Mouse (Mus musculus): Measurements from ENCODE around the gene Pcgf3.
"Not testable (repeated sequence)": the region's sequence is repeated elsewhere in the genome, so short reads cannot be mapped to it uniquely, and the experiment has no call there.

Gene Pcgf3

GRCm38 (mm10) chr5:108469617-108470016 is 8.6 kb downstream of the Pcgf3 start:
- DNase-seq (ENCODE audit: low spot score in 2 of 2) = no peak

- no peak for DNase-seq (ENCODE audit: low spot score in 2 of 2)
These were observed 12.7 kb downstream of the Pcgf3 start for GRCm38 (mm10) chr5:108473737-108474136.

GRCm38 (mm10) chr5:108475977-108476376 is 14.9 kb downstream of the Pcgf3 start:
- DNase-seq (ENCODE audit: low spot score in 2 of 2) = no peak

GRCm38 (mm10) chr5:108483006-108483405 is 22.0 kb downstream of the Pcgf3 start:
- DNase-seq (ENCODE audit: low spot score in 2 of 2) = no peak

- peak in 1 of 2 experiments; percentile 29 for DNase-seq (ENCODE audit: low spot score in 2 of 2)
These were observed 24.2 kb downstream of the Pcgf3 start for GRCm38 (mm10) chr5:108485239-108485638.

GRCm38 (mm10) chr5:108486148-108486547 is 25.1 kb downstream of the Pcgf3 start:
- not testable (repeated sequence) for DNase-seq (ENCODE audit: low spot score in 2 of 2)

GRCm38 (mm10) chr5:108501573-108501972 is 40.5 kb downstream of the Pcgf3 start:
- no peak for DNase-seq (ENCODE audit: low spot score in 2 of 2)

GRCm38 (mm10) chr5:108502286-108502685 is 41.3 kb downstream of the Pcgf3 start:
- DNase-seq (ENCODE audit: low spot score in 2 of 2) = no peak

GRCm38 (mm10) chr5:108515581-108516361 is 54.7 kb downstream of the Pcgf3 start:
- peak in 1 of 2 experiments; percentile 60 for DNase-seq (ENCODE audit: low spot score in 2 of 2)

- DNase-seq (ENCODE audit: low spot score in 2 of 2) = no peak
These were observed 55.6 kb downstream of the Pcgf3 start for GRCm38 (mm10) chr5:108516655-108517054.

GRCm38 (mm10) chr5:108518106-108518885 is 57.3 kb downstream of the Pcgf3 start:
- no peak for DNase-seq (ENCODE audit: low spot score in 2 of 2)

GRCm38 (mm10) chr5:108518951-108519350 is 57.9 kb downstream of the Pcgf3 start:
- no peak for DNase-seq (ENCODE audit: low spot score in 2 of 2)

- no peak for DNase-seq (ENCODE audit: low spot score in 2 of 2)
These were observed 59.1 kb downstream of the Pcgf3 start for GRCm38 (mm10) chr5:108520153-108520552.

- no peak for DNase-seq (ENCODE audit: low spot score in 2 of 2)
These were observed 60.0 kb downstream of the Pcgf3 start for GRCm38 (mm10) chr5:108521016-108521415.

- DNase-seq (ENCODE audit: low spot score in 2 of 2) = no peak
These were observed 60.9 kb downstream of the Pcgf3 start for GRCm38 (mm10) chr5:108521896-108522295.

GRCm38 (mm10) chr5:108522597-108522996 is 61.6 kb downstream of the Pcgf3 start:
- DNase-seq (ENCODE audit: low spot score in 2 of 2) = no peak

GRCm38 (mm10) chr5:108534188-108534587 is 73.2 kb downstream of the Pcgf3 start:
- DNase-seq (ENCODE audit: low spot score in 2 of 2) = no peak

- no peak for DNase-seq (ENCODE audit: low spot score in 2 of 2)
These were observed 82.7 kb downstream of the Pcgf3 start for GRCm38 (mm10) chr5:108543516-108544291.

GRCm38 (mm10) chr5:108547636-108548035 is 86.6 kb downstream of the Pcgf3 start:
- no peak for DNase-seq (ENCODE audit: low spot score in 2 of 2)

GRCm38 (mm10) chr5:108549137-108549488 is 88.1 kb downstream of the Pcgf3 start:
- DNase-seq (ENCODE audit: low spot score in 2 of 2) = no peak

GRCm38 (mm10) chr5:108549489-108550206 is 88.6 kb downstream of the Pcgf3 start, which contains the start of gene Cplx1:
Gene Cplx1 (minus strand): TSS chr5:108550024.
- peak; percentile 53 to 72 for DNase-seq (ENCODE audit: low spot score in 2 of 2)

Measured in cerebellum, postnatal 4 days (tissue).